Mouse (Mus musculus): ENCODE results near the gene Cd3e.

GRCm38 (mm10) chr9:44986976-44987375, 22.5 kb downstream of the Cd3e start:
- TF ChIP-seq ZNF384 (IDR thresholded peaks at IDR 0.05; ENCODE audit: low read depth, low read length) (no peak), CHD2 (IDR thresholded peaks at IDR 0.05; ENCODE audit: low read depth, low read length) (no peak)
